Comparison of ENCODE assay signal across 12 mouse cellular contexts in the genomic region with DNA sequence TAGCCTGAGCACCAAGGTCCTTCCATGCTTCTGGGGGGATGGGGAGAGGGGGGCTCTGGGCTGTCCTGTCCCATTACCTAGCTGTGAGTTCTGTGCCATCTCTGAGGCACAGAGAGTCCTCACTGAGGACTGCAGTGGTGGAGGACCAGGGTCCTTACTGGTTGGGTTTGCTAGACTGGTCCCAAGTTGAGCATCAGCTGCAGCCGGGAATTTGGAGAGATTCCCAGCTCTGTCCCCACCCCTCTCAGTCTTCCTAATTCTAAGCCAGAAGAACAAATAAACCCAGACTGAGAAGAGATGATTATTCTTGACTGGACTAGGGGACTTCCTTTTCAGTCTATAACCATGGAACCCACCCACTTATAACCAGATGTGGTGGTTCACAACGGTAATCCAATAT. TPM values are rescaled to one million over a fixed set of nuclear protein-coding genes. Genes with fewer than 3 reads are reported as not detected.
DNase-seq lines count a peak whose midpoint lies in the region; ATAC-seq lines count a peak whose summit lies in the region.
"Had no signal": no experiment of that assay in that cellular context is flagged by ENCODE, and none has a peak within 500 bp of the region (broad histone marks: within the 10 kb centered on the region; RNA-seq: fewer than 3 reads in every experiment).

No protein-coding gene starts in this region.

- H3K27me3 ChIP-seq in forebrain, embryonic 10.5 days (ENCODE audit: poor library complexity, severe bottlenecking): no peaks in the 10 kb centered on the region
- no peaks in the 10 kb centered on the region; the same call in 1 of the 2 replicates for H3K27me3 ChIP-seq in forebrain, embryonic 16.5 days (replicated peaks; ENCODE audit: control insufficient read depth, insufficient read depth, low read length)
- no peaks in the 10 kb centered on the region for H3K27me3 ChIP-seq in kidney, embryonic 15.5 days
- no peaks in the 10 kb centered on the region for H3K27me3 ChIP-seq in embryonic facial prominence, embryonic 13.5 days
- 0 out of 2 replicates have a peak, but pooled peaks cover 8% of the 10 kb centered on the region for H3K27me3 ChIP-seq in limb, embryonic 12.5 days

- no peak for ATAC-seq in forebrain, embryonic 16.5 days
- ATAC-seq in kidney, embryonic 15.5 days (replicated peaks; ENCODE audit: low FRiP score): no peak
- ATAC-seq in embryonic facial prominence, embryonic 13.5 days (ENCODE audit: insufficient number of reproducible peaks, insufficient read depth, low FRiP score, low TSS enrichment, low read depth): no peak
- ATAC-seq in limb, embryonic 12.5 days (ENCODE audit: insufficient number of reproducible peaks, insufficient read depth, low FRiP score, low TSS enrichment, low read depth): no peak
- ATAC-seq: activated CD4-positive, CD25-positive, alpha-beta regulatory T cell, adult 4 months had no signal

- H3K9ac ChIP-seq in forebrain, embryonic 16.5 days (replicated peaks; ENCODE audit: low read depth, low read length): no peak overlapping the region
- peak overlapping the region; percentile 15; the same call in 1 of the 2 replicates for H3K9ac ChIP-seq in kidney, embryonic 15.5 days
- H3K9ac ChIP-seq in embryonic facial prominence, embryonic 13.5 days: no peak overlapping the region
- 0 out of 2 replicates have a peak overlapping the region, but pooled peaks have one; percentile 27 for H3K9ac ChIP-seq in limb, embryonic 12.5 days (replicated peaks)

- H3K27ac ChIP-seq in forebrain, embryonic 10.5 days: peak overlapping the region; percentile 62; the same call in 1 of the 2 replicates
- H3K27ac ChIP-seq in forebrain, embryonic 16.5 days (ENCODE audit: low read length): no peak overlapping the region
- H3K27ac ChIP-seq in kidney, embryonic 15.5 days: peak overlapping the region; percentile 75
- 0 out of 2 replicates have a peak overlapping the region, but pooled peaks have one; percentile 4 for H3K27ac ChIP-seq in embryonic facial prominence, embryonic 13.5 days
- H3K27ac ChIP-seq in limb, embryonic 12.5 days: peak overlapping the region; percentile 12; the same call in 1 of the 2 replicates

- no peaks in the 10 kb centered on the region for H3K36me3 ChIP-seq in forebrain, embryonic 10.5 days (replicated peaks)
- H3K36me3 ChIP-seq in forebrain, embryonic 16.5 days (ENCODE audit: control insufficient read depth, insufficient read depth): no peaks in the 10 kb centered on the region
- H3K36me3 ChIP-seq in kidney, embryonic 15.5 days: no peaks in the 10 kb centered on the region
- no peaks in the 10 kb centered on the region for H3K36me3 ChIP-seq in embryonic facial prominence, embryonic 13.5 days
- no peaks in the 10 kb centered on the region for H3K36me3 ChIP-seq in limb, embryonic 12.5 days

- peaks cover 21% of the 10 kb centered on the region for H3K4me1 ChIP-seq in forebrain, embryonic 10.5 days
- peaks cover 4% of the 10 kb centered on the region; the same call in 1 of the 2 replicates for H3K4me1 ChIP-seq in forebrain, embryonic 16.5 days (replicated peaks; ENCODE audit: control insufficient read depth, insufficient read depth, low read length)
- peaks cover 31% of the 10 kb centered on the region for H3K4me1 ChIP-seq in kidney, embryonic 15.5 days
- H3K4me1 ChIP-seq in embryonic facial prominence, embryonic 13.5 days: peaks cover 13% of the 10 kb centered on the region
- H3K4me1 ChIP-seq in limb, embryonic 12.5 days (replicated peaks): peaks cover 12% of the 10 kb centered on the region; the same call in 1 of the 2 replicates

- WGBS in forebrain, embryonic 10.5 days: 90% methylated on average over 2 of the region's 2 CpGs
- WGBS in forebrain, embryonic 16.5 days: 63% methylated on average over 2 of the region's 2 CpGs
- WGBS in kidney, embryonic 15.5 days: 57% methylated on average over 2 of the region's 2 CpGs
- WGBS in embryonic facial prominence, embryonic 13.5 days: 69% methylated on average over 2 of the region's 2 CpGs
- 85% methylated on average over 2 of the region's 2 CpGs for whole genome bisulfite sequencing in limb, embryonic 12.5 days

- DNase-seq in forebrain, embryonic 10.5 days (ENCODE audit: extremely low spot score, low spot score): no peak
- no peak for DNase-seq in kidney, postnatal 36 days
- DNase-seq in ovary, postnatal 36 days (ENCODE audit: low spot score): no peak
- no peak for DNase-seq in spleen, postnatal 4 days (ENCODE audit: low spot score in 2 of 2)
- DNase-seq: cerebellum, postnatal 10 days had no signal

- no peak overlapping the region for H3K4me2 ChIP-seq in forebrain, embryonic 16.5 days (ENCODE audit: low read length)
- peak overlapping the region; percentile 44 for H3K4me2 ChIP-seq in kidney, embryonic 15.5 days
- H3K4me2 ChIP-seq in embryonic facial prominence, embryonic 13.5 days: peak overlapping the region; percentile 17; the same call in 1 of the 2 replicates
- no peak overlapping the region for H3K4me2 ChIP-seq in limb, embryonic 12.5 days
- H3K4me2 ChIP-seq: liver, embryonic 11.5 days had no signal

- H3K9me3 ChIP-seq in forebrain, embryonic 10.5 days: no peaks in the 10 kb centered on the region
- no peaks in the 10 kb centered on the region for H3K9me3 ChIP-seq in forebrain, embryonic 16.5 days (ENCODE audit: control insufficient read depth, low read length)
- H3K9me3 ChIP-seq in kidney, embryonic 15.5 days (replicated peaks): no peaks in the 10 kb centered on the region
- H3K9me3 ChIP-seq in embryonic facial prominence, embryonic 13.5 days: no peaks in the 10 kb centered on the region
- H3K9me3 ChIP-seq in limb, embryonic 12.5 days: no peaks in the 10 kb centered on the region

- no peak overlapping the region for H3K4me3 ChIP-seq in forebrain, embryonic 10.5 days
- no peak overlapping the region for H3K4me3 ChIP-seq in forebrain, embryonic 16.5 days (replicated peaks; ENCODE audit: low read length)
- H3K4me3 ChIP-seq in kidney, embryonic 15.5 days (replicated peaks): no peak overlapping the region
- H3K4me3 ChIP-seq in embryonic facial prominence, embryonic 13.5 days: no peak overlapping the region
- no peak overlapping the region for H3K4me3 ChIP-seq in limb, embryonic 12.5 days (replicated peaks)
- H3K4me3 ChIP-seq: erythroblast, embryonic 14.5 days had no signal

RNA-seq across cellular contexts. Expression of gene Plekha4, which starts 4.5 kb away (rescaled TPM):
- polyA plus RNA-seq in forebrain, embryonic 10.5 days (2016; fragmentation: Nextera tagmentation; extraction: Ambion mirVana): 1.1 and 1.2 TPM in 2 replicates
- 0.57 and 0.81 TPM in 2 replicates for polyA plus RNA-seq in forebrain, embryonic 16.5 days (2015; fragmentation: Nextera tagmentation; extraction: Ambion mirVana)
- 4.5 and 5.1 TPM in 2 replicates for polyA plus RNA-seq in kidney, embryonic 15.5 days (2015; fragmentation: Nextera tagmentation; extraction: Ambion mirVana)
- 2.9 and 3.8 TPM in 2 replicates for polyA plus RNA-seq in embryonic facial prominence, embryonic 13.5 days (2015; fragmentation: Nextera tagmentation; extraction: Ambion mirVana)
- 1.4 TPM in 2 replicates for polyA plus RNA-seq in limb, embryonic 12.5 days (2016; fragmentation: Nextera tagmentation; extraction: Ambion mirVana)

RNA-seq across cellular contexts. Expression of gene Ppp1r15a, which starts 4.6 kb away (rescaled TPM):
- polyA plus RNA-seq in forebrain, embryonic 10.5 days (2016; fragmentation: Nextera tagmentation; extraction: Ambion mirVana): 16.4 and 17.7 TPM in 2 replicates
- polyA plus RNA-seq in forebrain, embryonic 16.5 days (2015; fragmentation: Nextera tagmentation; extraction: Ambion mirVana): 14.4 and 16.4 TPM in 2 replicates
- polyA plus RNA-seq in kidney, embryonic 15.5 days (2015; fragmentation: Nextera tagmentation; extraction: Ambion mirVana): 18.6 and 24.7 TPM in 2 replicates
- 22.9 and 23.0 TPM in 2 replicates for polyA plus RNA-seq in embryonic facial prominence, embryonic 13.5 days (2015; fragmentation: Nextera tagmentation; extraction: Ambion mirVana)
- 26.0 and 27.1 TPM in 2 replicates for polyA plus RNA-seq in limb, embryonic 12.5 days (2016; fragmentation: Nextera tagmentation; extraction: Ambion mirVana)

RNA-seq across cellular contexts. Expression of gene Nucb1, which starts 20.4 kb away (rescaled TPM):
- 99.3 and 106 TPM in 2 replicates for polyA plus RNA-seq in forebrain, embryonic 10.5 days (2016; fragmentation: Nextera tagmentation; extraction: Ambion mirVana)
- 106 and 107 TPM in 2 replicates for polyA plus RNA-seq in forebrain, embryonic 16.5 days (2015; fragmentation: Nextera tagmentation; extraction: Ambion mirVana)
- 221 and 252 TPM in 2 replicates for polyA plus RNA-seq in kidney, embryonic 15.5 days (2015; fragmentation: Nextera tagmentation; extraction: Ambion mirVana)
- 198 and 206 TPM in 2 replicates for polyA plus RNA-seq in embryonic facial prominence, embryonic 13.5 days (2015; fragmentation: Nextera tagmentation; extraction: Ambion mirVana)
- 149 and 160 TPM in 2 replicates for polyA plus RNA-seq in limb, embryonic 12.5 days (2016; fragmentation: Nextera tagmentation; extraction: Ambion mirVana)

RNA-seq across cellular contexts. Expression of gene Hsd17b14, which starts 24.1 kb away (rescaled TPM):
- 0.39 and 0.63 TPM in 2 replicates for polyA plus RNA-seq in forebrain, embryonic 10.5 days (2016; fragmentation: Nextera tagmentation; extraction: Ambion mirVana)
- polyA plus RNA-seq in forebrain, embryonic 16.5 days (2015; fragmentation: Nextera tagmentation; extraction: Ambion mirVana): not detected in 2 replicates
- polyA plus RNA-seq in kidney, embryonic 15.5 days (2015; fragmentation: Nextera tagmentation; extraction: Ambion mirVana): 11.8 and 14.8 TPM in 2 replicates
- polyA plus RNA-seq in embryonic facial prominence, embryonic 13.5 days (2015; fragmentation: Nextera tagmentation; extraction: Ambion mirVana): 0.25 and 0.83 TPM in 2 replicates
- polyA plus RNA-seq in limb, embryonic 12.5 days (2016; fragmentation: Nextera tagmentation; extraction: Ambion mirVana): 0.55 and 1.1 TPM in 2 replicates
- polyA plus RNA-seq: activated CD4-positive, CD25-positive, alpha-beta regulatory T cell, adult 4 months had no signal

RNA-seq across cellular contexts. Expression of gene Bcat2, which starts 39.3 kb away (rescaled TPM):
- 38.2 and 39.1 TPM in 2 replicates for polyA plus RNA-seq in forebrain, embryonic 10.5 days (2016; fragmentation: Nextera tagmentation; extraction: Ambion mirVana)
- 24.2 and 24.5 TPM in 2 replicates for polyA plus RNA-seq in forebrain, embryonic 16.5 days (2015; fragmentation: Nextera tagmentation; extraction: Ambion mirVana)
- 75.4 and 78.5 TPM in 2 replicates for polyA plus RNA-seq in kidney, embryonic 15.5 days (2015; fragmentation: Nextera tagmentation; extraction: Ambion mirVana)
- polyA plus RNA-seq in embryonic facial prominence, embryonic 13.5 days (2015; fragmentation: Nextera tagmentation; extraction: Ambion mirVana): 67.1 and 68.4 TPM in 2 replicates
- polyA plus RNA-seq in limb, embryonic 12.5 days (2016; fragmentation: Nextera tagmentation; extraction: Ambion mirVana): 50.4 and 56.5 TPM in 2 replicates

Comparison
In these comparisons a context has a peak if more than half of its experiments do, and no peak if none do; other contexts are left out.
1. H3K4me2 ChIP-seq: peak in kidney, embryonic 15.5 days (single experiment) and embryonic facial prominence, embryonic 13.5 days (single experiment); none in forebrain, embryonic 16.5 days (single experiment) and limb, embryonic 12.5 days (single experiment).
2. H3K9ac ChIP-seq: peak in kidney, embryonic 15.5 days (single experiment) and limb, embryonic 12.5 days (single experiment); none in forebrain, embryonic 16.5 days (single experiment) and embryonic facial prominence, embryonic 13.5 days (single experiment).